Mouse (Mus musculus): Measurements from ENCODE around the gene Slc6a19. TPM values are rescaled to one million over a fixed set of nuclear protein-coding genes. Genes with fewer than 3 reads are reported as not detected.

Gene Slc6a19
- polyA plus RNA-seq, 1 experiment from 2014 or later = 0.29 TPM

DNA sequence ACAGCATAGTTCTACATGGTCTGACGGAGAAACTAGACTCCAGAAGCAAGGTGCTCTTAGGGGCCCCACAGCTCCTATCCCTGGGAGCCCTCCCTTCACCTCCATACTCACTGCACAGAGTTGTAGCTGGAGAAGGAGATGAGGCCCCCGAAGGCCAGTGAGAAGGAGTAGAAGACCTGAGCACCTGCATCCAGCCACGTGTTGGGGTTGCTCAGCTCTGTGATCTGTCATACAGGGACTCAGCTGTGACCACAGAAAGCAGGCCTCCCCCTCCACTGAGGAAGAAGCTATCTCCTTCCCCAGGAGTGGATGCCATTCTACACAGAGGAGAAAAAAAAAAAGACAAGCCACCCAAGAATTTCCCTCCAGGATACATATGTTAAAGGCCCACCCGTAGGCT is 15.7 kb downstream of the Slc6a19 start:
- H3K27me3 ChIP-seq = 0 out of 2 replicates have a peak, but pooled peaks cover 4% of the 10 kb centered on the region
- H3K4me1 ChIP-seq (replicated peaks) = no peaks in the 10 kb centered on the region
- H3K4me2 ChIP-seq = no peak overlapping the region
- H3K9ac ChIP-seq = no peak overlapping the region
- H3K27ac ChIP-seq = no peak overlapping the region
- 84% methylated on average over 4 of the region's 4 CpGs for WGBS
- H3K4me3 ChIP-seq = no peak overlapping the region
- H3K9me3 ChIP-seq = no peaks in the 10 kb centered on the region
- ATAC-seq (ENCODE audit: low FRiP score) = no peak
- H3K36me3 ChIP-seq = no peaks in the 10 kb centered on the region

DNA sequence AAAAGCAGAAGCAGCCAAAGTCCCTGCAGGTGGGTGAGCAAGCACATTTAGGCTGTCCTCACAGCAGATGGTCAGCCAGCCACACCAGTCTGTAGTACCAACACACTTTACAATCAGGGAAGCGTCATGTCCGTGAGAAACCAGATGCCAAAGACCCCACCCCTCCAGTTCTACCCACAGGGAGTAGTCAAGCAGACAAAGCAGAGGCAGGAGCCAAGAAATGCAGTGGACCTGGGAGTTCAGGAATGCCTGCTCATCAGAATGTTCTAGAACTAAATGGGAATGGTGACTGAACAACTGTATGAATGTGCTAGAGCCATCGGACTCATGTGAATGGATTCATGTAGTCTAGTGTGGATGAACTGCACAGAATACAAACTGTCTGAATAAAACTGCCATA is 17.1 kb downstream of the Slc6a19 start:
- no peak for ATAC-seq (ENCODE audit: low FRiP score)
- Histone ChIP-seq H3K4me2 (no peak overlapping the region), H3K27ac (no peak overlapping the region), H3K36me3 (no peaks in the 10 kb centered on the region), H3K27me3 (0 out of 2 replicates have a peak, but pooled peaks cover 4% of the 10 kb centered on the region), H3K4me3 (no peak overlapping the region), H3K9me3 (no peaks in the 10 kb centered on the region), H3K9ac (no peak overlapping the region), H3K4me1 (replicated peaks) (no peaks in the 10 kb centered on the region)
- 75% methylated on average over 3 of the region's 3 CpGs for WGBS

DNA sequence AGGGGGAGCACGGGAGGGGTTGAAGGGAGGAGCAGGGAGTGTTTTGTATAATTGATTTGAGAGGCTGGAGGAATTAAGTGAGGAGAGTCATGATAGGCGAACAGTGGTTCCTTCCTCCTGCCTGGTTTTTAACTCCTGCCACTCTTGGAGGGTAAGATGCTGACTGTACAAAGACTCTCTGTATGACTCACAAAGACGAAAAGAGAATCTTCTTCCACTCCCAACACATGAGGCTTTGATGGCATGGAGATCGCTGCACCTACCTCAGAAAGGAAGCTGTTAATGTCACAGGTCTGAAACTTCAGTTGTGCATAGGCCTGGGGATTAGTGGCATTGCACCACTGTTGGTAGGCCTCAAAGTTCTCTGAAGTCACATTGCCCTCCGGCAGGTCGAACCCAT is 19.2 kb downstream of the Slc6a19 start:
- ATAC-seq (ENCODE audit: low FRiP score) = no peak
- no peaks in the 10 kb centered on the region for H3K4me1 ChIP-seq (replicated peaks)
- 87% methylated on average over 6 of the region's 6 CpGs for WGBS

DNA sequence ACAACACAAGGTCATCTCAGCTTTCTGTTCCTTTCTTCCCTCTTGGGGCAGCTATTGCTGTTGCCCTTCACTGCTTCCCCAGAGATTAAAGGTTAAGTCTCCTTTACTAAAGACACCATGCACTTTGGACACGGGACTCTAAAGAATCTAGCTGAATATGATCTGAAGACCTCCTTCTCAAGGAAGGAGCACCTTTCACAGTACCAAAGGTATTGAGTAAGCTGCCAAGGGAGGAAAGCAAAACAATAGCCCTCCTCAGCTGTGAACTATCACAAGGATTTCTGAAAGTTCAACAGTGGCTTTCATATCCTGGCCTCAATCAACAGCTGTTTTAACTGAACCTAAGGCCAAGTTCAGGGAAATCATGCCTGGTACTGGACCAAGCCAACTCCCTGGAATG is 20.3 kb downstream of the Slc6a19 start:
- H3K4me2 ChIP-seq = no peak overlapping the region
- ATAC-seq (ENCODE audit: low FRiP score) = no peak

More for the DNA sequence above, 19.2 kb downstream of the Slc6a19 start:
- no peak overlapping the region for H3K4me3 ChIP-seq
- no peak overlapping the region for H3K4me2 ChIP-seq
- no peaks in the 10 kb centered on the region for H3K36me3 ChIP-seq
- no peaks in the 10 kb centered on the region for H3K9me3 ChIP-seq
- H3K9ac ChIP-seq = no peak overlapping the region
- 0 out of 2 replicates have a peak, but pooled peaks cover 4% of the 10 kb centered on the region for H3K27me3 ChIP-seq
- no peak overlapping the region for H3K27ac ChIP-seq

DNA sequence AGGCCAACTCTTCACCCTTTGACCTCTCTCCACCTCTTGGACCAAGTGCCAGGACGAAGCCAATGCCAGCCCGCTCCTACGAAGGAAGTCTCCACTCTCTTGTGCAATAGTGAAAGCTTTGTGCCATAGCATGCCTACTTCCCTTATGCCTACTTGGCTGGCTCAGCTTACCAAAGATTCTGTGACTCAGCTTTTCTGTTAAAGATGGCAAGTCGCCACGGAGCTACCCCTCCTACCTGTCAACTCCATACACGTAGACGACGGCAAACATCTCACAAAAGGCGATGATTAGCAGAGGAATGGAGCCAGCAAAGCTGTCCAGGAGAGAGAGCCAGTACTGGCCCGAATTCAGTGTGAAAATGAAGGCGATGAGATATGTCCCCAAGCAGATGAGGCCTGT is 21.0 kb downstream of the Slc6a19 start:
- 90% methylated on average over 11 of the region's 11 CpGs for WGBS

More for the DNA sequence above, 20.3 kb downstream of the Slc6a19 start:
- Histone ChIP-seq H3K36me3 (no peaks in the 10 kb centered on the region), H3K9ac (no peak overlapping the region), H3K9me3 (no peaks in the 10 kb centered on the region), H3K4me1 (replicated peaks) (no peaks in the 10 kb centered on the region), H3K27me3 (0 out of 2 replicates have a peak, but pooled peaks cover under 1% of the 10 kb centered on the region), H3K27ac (no peak overlapping the region), H3K4me3 (no peak overlapping the region)
- 85% methylated on average over 1 of the region's 1 CpGs for WGBS

DNA sequence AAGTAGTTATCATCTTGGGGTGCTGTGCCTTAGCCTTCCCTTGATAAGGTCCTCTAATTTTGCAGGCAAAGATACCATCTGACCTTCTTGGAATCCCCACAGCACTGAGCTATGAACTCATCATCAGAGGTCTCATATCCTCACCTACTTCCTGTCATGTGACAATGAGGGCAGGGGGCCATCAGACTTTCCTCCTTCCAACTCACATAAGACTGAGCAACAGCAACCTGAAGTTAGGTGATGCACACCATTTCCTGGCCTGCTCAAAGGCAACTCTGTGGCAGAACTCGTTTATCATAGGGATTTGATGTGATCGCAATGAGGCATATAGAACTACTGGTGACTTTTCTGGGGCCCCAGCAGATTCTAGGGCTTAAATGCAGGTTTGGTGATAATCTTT is 22.4 kb downstream of the Slc6a19 start:
- Histone ChIP-seq H3K4me1 (replicated peaks) (no peaks in the 10 kb centered on the region), H3K4me3 (no peak overlapping the region), H3K27me3 (no peaks in the 10 kb centered on the region), H3K9me3 (no peaks in the 10 kb centered on the region), H3K36me3 (no peaks in the 10 kb centered on the region), H3K27ac (no peak overlapping the region), H3K4me2 (no peak overlapping the region), H3K9ac (no peak overlapping the region)
- WGBS = 87% methylated on average over 2 of the region's 2 CpGs
- no peak for ATAC-seq (ENCODE audit: low FRiP score)

More for the DNA sequence above, 21.0 kb downstream of the Slc6a19 start:
- no peak for ATAC-seq (ENCODE audit: low FRiP score)
- no peak overlapping the region for H3K4me3 ChIP-seq
- H3K27me3 ChIP-seq = no peaks in the 10 kb centered on the region
- no peak overlapping the region for H3K4me2 ChIP-seq
- H3K9me3 ChIP-seq = no peaks in the 10 kb centered on the region
- no peak overlapping the region for H3K27ac ChIP-seq
- no peaks in the 10 kb centered on the region for H3K36me3 ChIP-seq
- H3K9ac ChIP-seq = no peak overlapping the region
- H3K4me1 ChIP-seq (replicated peaks) = no peaks in the 10 kb centered on the region

DNA sequence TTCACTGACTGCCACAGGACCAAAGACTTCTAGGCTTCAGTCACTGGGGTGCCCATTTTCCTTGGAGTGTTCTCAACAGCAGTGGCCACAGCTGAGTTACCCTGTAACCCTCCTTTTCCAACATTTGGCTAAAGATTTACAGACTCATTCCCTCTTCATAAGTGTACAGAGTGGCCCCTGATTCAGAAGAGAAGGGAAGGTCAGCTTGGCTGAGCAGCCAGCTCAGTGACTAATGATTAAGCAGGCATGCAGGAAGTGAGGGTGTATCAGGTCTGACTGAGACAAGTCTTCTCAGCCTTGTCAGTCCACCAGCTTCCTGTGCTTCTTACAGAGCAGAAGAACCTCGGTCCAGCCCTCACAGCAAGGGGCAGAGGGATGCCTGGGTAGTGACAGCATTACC is 24.3 kb downstream of the Slc6a19 start:
- Histone ChIP-seq H3K27me3 (no peaks in the 10 kb centered on the region), H3K9ac (no peak overlapping the region), H3K27ac (no peak overlapping the region), H3K9me3 (no peaks in the 10 kb centered on the region), H3K4me1 (replicated peaks) (no peaks in the 10 kb centered on the region), H3K4me3 (no peak overlapping the region), H3K36me3 (no peaks in the 10 kb centered on the region), H3K4me2 (no peak overlapping the region)
- WGBS = 41% methylated on average over 1 of the region's 1 CpGs
- no peak for ATAC-seq (ENCODE audit: low FRiP score)

DNA sequence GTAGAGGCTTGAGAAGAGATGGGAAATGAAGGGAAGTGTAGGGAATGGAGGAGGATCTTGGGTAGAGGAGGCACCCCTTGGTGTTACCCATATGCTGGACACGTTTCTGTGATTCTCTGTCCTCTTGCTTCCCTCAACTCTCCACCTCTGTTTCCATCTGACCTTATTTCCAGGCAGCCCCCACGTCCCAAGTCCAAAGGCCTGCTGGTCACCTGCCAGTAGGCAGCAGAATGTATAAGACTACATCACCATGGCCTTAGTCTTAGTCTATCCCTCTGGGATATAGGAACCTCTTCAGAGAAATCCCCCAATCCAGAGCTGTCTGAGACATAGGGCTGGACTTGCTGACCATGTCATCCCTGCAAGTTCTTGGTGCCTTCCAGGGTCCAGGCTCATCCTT is 25.4 kb downstream of the Slc6a19 start:
- ATAC-seq (ENCODE audit: low FRiP score) = no peak
- Histone ChIP-seq H3K9ac (no peak overlapping the region), H3K27me3 (no peaks in the 10 kb centered on the region), H3K4me1 (replicated peaks) (no peaks in the 10 kb centered on the region), H3K4me2 (no peak overlapping the region), H3K36me3 (no peaks in the 10 kb centered on the region), H3K9me3 (no peaks in the 10 kb centered on the region), H3K4me3 (no peak overlapping the region), H3K27ac (no peak overlapping the region)
- 75% methylated on average over 2 of the region's 2 CpGs for WGBS

DNA sequence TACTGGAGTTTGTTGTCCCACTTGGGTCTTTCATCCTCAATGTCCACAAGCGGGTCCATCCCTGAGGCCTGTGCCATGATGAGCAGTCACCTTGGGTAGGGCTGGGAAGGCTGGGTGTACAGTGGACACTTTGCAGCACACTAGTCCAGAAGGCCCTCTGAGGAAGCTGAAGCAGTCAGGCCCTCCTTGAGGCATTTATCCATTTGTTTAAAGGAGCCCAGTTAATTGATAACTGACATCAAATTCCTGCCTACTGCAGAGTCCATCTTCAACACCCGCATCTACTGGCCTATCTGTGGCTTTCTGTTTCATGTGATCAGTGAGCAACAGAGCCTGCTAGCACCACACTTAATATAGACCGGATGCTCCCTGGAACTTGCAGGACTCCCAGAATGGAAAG is 26.8 kb downstream of the Slc6a19 start, which contains the start of gene Slc6a18:
TSS of gene Slc6a18 (minus strand) at position 171 of the 400 bp plus-strand sequence.
- H3K9ac ChIP-seq = no peak within 1 kb of the TSS
- H3K27ac ChIP-seq = no peak within 1 kb of the TSS
- no peaks in the 10 kb centered on the region for H3K9me3 ChIP-seq
- 85% methylated on average over 3 of the region's 3 CpGs for WGBS
- no peak within 1 kb of the TSS for H3K4me3 ChIP-seq
- no peak within 1 kb of the TSS for H3K4me2 ChIP-seq
- H3K4me1 ChIP-seq (replicated peaks) = no peaks in the 10 kb centered on the region
- ATAC-seq (ENCODE audit: low FRiP score) = no peak
- H3K27me3 ChIP-seq = no peaks in the 10 kb centered on the region
- H3K36me3 ChIP-seq = no peaks in the 10 kb centered on the region

DNA sequence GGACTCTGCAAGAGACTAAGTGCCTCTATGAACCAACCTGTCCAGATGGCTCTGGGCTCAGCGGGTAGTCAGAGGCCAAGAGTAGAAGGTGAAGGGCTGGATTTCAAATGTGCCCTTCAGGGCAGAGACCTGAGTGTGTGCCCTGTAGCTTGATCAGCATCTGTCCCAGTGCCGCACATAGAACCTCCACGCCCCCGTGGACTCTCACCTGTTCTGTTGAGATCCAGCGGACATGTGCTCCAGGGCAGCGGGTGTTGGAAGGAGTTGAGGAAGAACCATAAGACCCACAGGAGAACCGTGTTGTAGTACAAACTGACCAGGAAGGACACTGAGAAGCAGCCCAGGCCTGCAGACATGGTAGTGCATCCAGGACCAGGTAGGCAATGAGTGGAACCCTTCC is 29.5 kb downstream of the Slc6a19 start:
- no peak overlapping the region for H3K4me2 ChIP-seq
- WGBS = 87% methylated on average over 7 of the region's 7 CpGs
- no peak for ATAC-seq (ENCODE audit: low FRiP score)

DNA sequence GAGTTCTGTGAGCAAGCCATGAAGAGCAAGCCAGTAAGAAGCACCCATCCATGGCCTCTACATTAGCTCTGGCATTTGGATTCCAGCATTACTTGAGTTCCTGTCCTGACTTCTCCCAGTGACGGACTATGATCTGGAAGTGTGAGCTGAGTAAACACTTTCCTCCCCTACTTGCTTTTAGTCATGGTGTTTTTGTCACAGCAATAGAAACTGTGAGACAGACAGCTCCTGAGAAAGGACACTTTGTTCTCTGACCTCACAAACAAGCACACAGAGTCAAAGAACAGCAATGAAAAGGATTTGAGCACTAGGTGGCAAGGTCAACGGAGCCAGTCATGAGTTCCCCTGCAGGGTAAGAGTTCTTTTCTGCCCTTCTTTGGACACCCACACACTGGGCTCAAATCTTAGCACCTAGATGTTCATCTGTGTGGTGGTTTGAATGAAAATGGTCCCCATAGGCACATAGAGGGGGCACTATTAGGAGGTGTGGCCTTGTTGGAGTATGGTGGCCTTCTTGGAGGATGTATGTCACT is 44.4 kb downstream of the Slc6a19 start:
- H3K9ac ChIP-seq = no peak overlapping the region
- H3K4me3 ChIP-seq = no peak overlapping the region
- H3K27ac ChIP-seq = no peak overlapping the region
- no peaks in the 10 kb centered on the region for H3K4me1 ChIP-seq (replicated peaks)
- H3K4me2 ChIP-seq = no peak overlapping the region
- no peaks in the 10 kb centered on the region for H3K9me3 ChIP-seq
- 62% methylated on average over 2 of the region's 2 CpGs for WGBS
- H3K27me3 ChIP-seq = no peaks in the 10 kb centered on the region
- ATAC-seq (ENCODE audit: low FRiP score) = no peak
- no peaks in the 10 kb centered on the region for H3K36me3 ChIP-seq

More for the DNA sequence above, 29.5 kb downstream of the Slc6a19 start:
- Histone ChIP-seq H3K9me3 (no peaks in the 10 kb centered on the region), H3K4me3 (no peak overlapping the region), H3K36me3 (no peaks in the 10 kb centered on the region), H3K4me1 (replicated peaks) (no peaks in the 10 kb centered on the region), H3K9ac (no peak overlapping the region), H3K27ac (no peak overlapping the region), H3K27me3 (no peaks in the 10 kb centered on the region)

DNA sequence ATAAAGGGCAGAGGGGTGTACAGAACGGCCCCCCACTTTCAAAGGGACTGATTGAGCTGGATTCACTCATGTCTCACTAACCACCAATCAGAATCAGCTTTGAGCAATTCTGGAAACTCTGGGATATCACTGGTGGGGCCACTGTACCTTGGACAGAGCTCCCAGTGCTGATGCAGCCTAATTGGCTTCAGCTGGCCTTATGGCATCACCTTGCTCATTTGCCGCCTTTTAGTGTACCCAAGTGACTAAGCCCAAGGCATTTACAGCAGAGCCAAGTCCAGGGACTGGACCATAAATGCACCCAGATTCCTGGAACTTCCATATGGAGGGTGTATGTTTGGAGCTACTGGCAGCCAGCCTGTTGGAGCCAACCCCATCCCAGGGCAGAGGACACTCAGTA is 45.7 kb downstream of the Slc6a19 start:
- no peaks in the 10 kb centered on the region for H3K4me1 ChIP-seq (replicated peaks)
- H3K4me2 ChIP-seq = no peak overlapping the region
- no peak overlapping the region for H3K9ac ChIP-seq
- H3K4me3 ChIP-seq = no peak overlapping the region
- no peaks in the 10 kb centered on the region for H3K36me3 ChIP-seq
- ATAC-seq (ENCODE audit: low FRiP score) = no peak
- H3K27me3 ChIP-seq = no peaks in the 10 kb centered on the region
- 58% methylated on average over 2 of the region's 2 CpGs for WGBS
- H3K27ac ChIP-seq = no peak overlapping the region
- H3K9me3 ChIP-seq = no peaks in the 10 kb centered on the region

DNA sequence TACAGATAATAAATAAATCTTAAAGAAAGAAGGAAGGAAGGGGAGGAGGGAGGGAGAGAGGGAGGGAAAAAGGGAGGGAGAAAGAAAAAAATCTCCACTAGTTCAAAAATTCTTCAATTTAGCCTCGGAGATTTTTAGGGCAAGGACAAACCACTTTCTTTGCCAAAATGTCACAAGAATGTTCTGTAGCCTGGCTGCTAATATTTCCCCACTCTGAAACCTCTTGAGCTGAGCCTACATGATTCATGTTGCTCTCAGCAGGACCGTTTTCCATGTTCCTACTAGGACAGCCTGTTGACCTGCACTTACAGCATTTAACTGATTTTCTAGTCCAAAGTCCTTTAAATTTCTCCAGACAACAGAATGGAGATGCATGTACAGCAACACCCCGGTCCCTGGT is 49.7 kb downstream of the Slc6a19 start:
- no peak overlapping the region for H3K9ac ChIP-seq
- H3K27me3 ChIP-seq = no peaks in the 10 kb centered on the region
- 0 out of 2 replicates have a peak, but pooled peaks cover 5% of the 10 kb centered on the region for H3K9me3 ChIP-seq
- no peak overlapping the region for H3K27ac ChIP-seq
- no peak for ATAC-seq (ENCODE audit: low FRiP score)
- H3K4me1 ChIP-seq (replicated peaks) = no peaks in the 10 kb centered on the region
- WGBS = 86% methylated on average over 3 of the region's 3 CpGs
- peaks cover 12% of the 10 kb centered on the region; the same call in 1 of the 2 replicates for H3K36me3 ChIP-seq
- no peak overlapping the region for H3K4me3 ChIP-seq
- H3K4me2 ChIP-seq = no peak overlapping the region

Measured in hindbrain, embryonic 13.5 days (tissue).